Mouse (Mus musculus): ENCODE data around the gene Hrg. TPM values are rescaled to one million over a fixed set of nuclear protein-coding genes. Genes with fewer than 3 reads are reported as not detected.

Gene Hrg
- 0.19 TPM in 1 of 2 replicates, not detected in the other for polyA plus RNA-seq (2014; fragmentation: Nextera tagmentation; extraction: Ambion mirVana)

DNA sequence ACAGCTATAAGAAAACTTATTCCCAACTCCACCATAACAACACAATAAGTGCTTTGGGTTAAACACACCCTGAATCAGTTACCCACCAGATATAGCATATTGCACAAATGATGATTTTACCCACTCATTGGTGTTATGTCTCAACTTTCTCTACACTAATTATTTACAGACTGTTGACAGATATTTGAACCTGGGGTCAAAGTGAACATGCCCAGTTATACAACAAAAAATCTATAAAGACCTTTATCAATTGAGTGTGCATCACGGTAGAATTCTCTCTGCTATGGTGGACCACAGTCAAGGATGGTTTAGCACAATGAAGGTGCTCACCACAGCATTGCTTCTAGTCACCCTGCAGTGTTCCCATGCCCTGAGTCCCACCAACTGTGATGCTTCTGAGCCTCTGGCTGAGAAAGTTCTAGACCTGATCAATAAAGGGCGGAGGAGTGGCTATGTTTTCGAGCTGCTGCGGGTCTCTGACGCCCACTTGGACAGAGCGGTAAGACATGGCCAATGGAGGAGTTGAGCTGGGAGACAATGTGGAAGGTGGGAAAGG, at the start of gene Hrg:
Gene Hrg (plus strand): TSS at position 233 of the 556 bp plus-strand sequence.
- DNase-seq (ENCODE audit: low spot score) (no peak), ATAC-seq (ENCODE audit: insufficient read depth, low FRiP score, low TSS enrichment) (no peak)
- Histone ChIP-seq H3K36me3 (ENCODE audit: control insufficient read depth, insufficient read depth, low read length) (no peaks in the 10 kb centered on the region), H3K27me3 (ENCODE audit: control insufficient read depth, insufficient read depth, low read length) (no peaks in the 10 kb centered on the region), H3K4me2 (ENCODE audit: low read depth) (no peak within 1 kb of the TSS), H3K9me3 (ENCODE audit: control insufficient read depth, low read length) (no peaks in the 10 kb centered on the region), H3K4me1 (ENCODE audit: control insufficient read depth, insufficient read depth, low read length) (0 out of 2 replicates have a peak, but pooled peaks cover 4% of the 10 kb centered on the region), H3K27ac (ENCODE audit: low read depth, low read length) (no peak within 1 kb of the TSS), H3K9ac (ENCODE audit: low read length) (no peak within 1 kb of the TSS), H3K4me3 (ENCODE audit: low read depth, low read length) (no peak within 1 kb of the TSS)
- 95% methylated on average over 6 of the region's 6 CpGs for WGBS

DNA sequence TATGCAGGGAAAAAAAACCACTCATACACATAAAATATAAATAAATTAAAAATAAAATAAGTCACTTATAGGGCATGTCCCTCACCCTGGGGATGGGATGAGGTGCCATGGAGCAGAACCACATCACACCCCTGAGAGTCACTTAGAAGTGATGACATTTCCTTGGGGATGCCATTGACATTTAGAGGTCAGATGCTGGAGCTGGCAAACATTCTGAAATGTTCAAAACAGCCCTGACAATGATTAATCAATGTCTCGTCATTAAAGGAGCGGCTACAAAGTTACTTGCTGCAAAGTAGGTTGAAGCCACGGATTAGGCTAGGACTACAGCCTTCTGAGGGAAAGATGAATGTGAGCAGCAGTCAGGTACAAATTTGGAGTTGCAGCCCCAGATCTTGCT, 49.5 kb upstream of the Hrg start:
- no peak overlapping the region for H3K4me3 ChIP-seq (ENCODE audit: low read depth, low read length)
- WGBS = 83% methylated on average over 3 of the region's 3 CpGs
- no peaks in the 10 kb centered on the region for H3K36me3 ChIP-seq (ENCODE audit: control insufficient read depth, insufficient read depth, low read length)
- no peak overlapping the region for H3K27ac ChIP-seq (ENCODE audit: low read depth, low read length)
- no peaks in the 10 kb centered on the region for H3K4me1 ChIP-seq (ENCODE audit: control insufficient read depth, insufficient read depth, low read length)
- no peak for ATAC-seq (ENCODE audit: insufficient read depth, low FRiP score, low TSS enrichment)
- DNase-seq (ENCODE audit: low spot score) = no peak
- H3K4me2 ChIP-seq (ENCODE audit: low read depth) = no peak overlapping the region
- H3K27me3 ChIP-seq (ENCODE audit: control insufficient read depth, insufficient read depth, low read length) = no peaks in the 10 kb centered on the region
- no peaks in the 10 kb centered on the region for H3K9me3 ChIP-seq (ENCODE audit: control insufficient read depth, low read length)
- no peak overlapping the region for H3K9ac ChIP-seq (ENCODE audit: low read length)

DNA sequence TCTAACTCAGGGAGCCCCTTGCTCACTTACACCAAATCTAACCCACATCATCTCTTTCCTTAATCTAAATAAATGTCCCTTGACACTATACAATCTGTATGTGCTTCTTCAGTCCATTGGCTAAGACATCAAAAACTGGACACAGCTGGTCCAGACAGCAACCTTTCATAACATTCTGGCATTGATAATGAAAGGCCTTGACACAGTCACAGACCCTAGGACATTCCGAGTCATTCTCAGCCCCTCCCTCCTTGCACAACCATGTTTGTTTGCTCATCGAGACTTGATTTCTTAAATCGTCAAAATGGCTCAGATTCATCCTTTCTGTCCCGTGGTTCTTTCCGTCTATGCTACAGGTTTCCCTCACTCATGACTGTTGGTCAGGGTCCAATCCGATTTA, 41.6 kb upstream of the Hrg start:
- 89% methylated on average over 6 of the region's 6 CpGs for WGBS
- H3K27me3 ChIP-seq (ENCODE audit: control insufficient read depth, insufficient read depth, low read length) = no peaks in the 10 kb centered on the region
- no peaks in the 10 kb centered on the region for H3K36me3 ChIP-seq (ENCODE audit: control insufficient read depth, insufficient read depth, low read length)
- no peak overlapping the region for H3K4me3 ChIP-seq (ENCODE audit: low read depth, low read length)
- no peak for DNase-seq (ENCODE audit: low spot score)
- no peak overlapping the region for H3K4me2 ChIP-seq (ENCODE audit: low read depth)
- H3K9ac ChIP-seq (ENCODE audit: low read length) = no peak overlapping the region
- H3K4me1 ChIP-seq (ENCODE audit: control insufficient read depth, insufficient read depth, low read length) = no peaks in the 10 kb centered on the region
- H3K27ac ChIP-seq (ENCODE audit: low read depth, low read length) = no peak overlapping the region
- no peak for ATAC-seq (ENCODE audit: insufficient read depth, low FRiP score, low TSS enrichment)
- no peaks in the 10 kb centered on the region for H3K9me3 ChIP-seq (ENCODE audit: control insufficient read depth, low read length)

GRCm38 (mm10) chr16:22911986-22912385, 38.9 kb upstream of the Hrg start:
- no peak for ATAC-seq (ENCODE audit: insufficient read depth, low FRiP score, low TSS enrichment)
- 79% methylated on average over 3 of the region's 3 CpGs for WGBS

GRCm38 (mm10) chr16:22912886-22913285, 38.0 kb upstream of the Hrg start:
- Histone ChIP-seq H3K4me3 (ENCODE audit: low read depth, low read length) (no peak overlapping the region), H3K9me3 (ENCODE audit: control insufficient read depth, low read length) (no peaks in the 10 kb centered on the region), H3K36me3 (ENCODE audit: control insufficient read depth, insufficient read depth, low read length) (no peaks in the 10 kb centered on the region), H3K4me1 (ENCODE audit: control insufficient read depth, insufficient read depth, low read length) (no peaks in the 10 kb centered on the region), H3K9ac (ENCODE audit: low read length) (no peak overlapping the region), H3K4me2 (ENCODE audit: low read depth) (no peak overlapping the region), H3K27ac (ENCODE audit: low read depth, low read length) (no peak overlapping the region), H3K27me3 (ENCODE audit: control insufficient read depth, insufficient read depth, low read length) (no peaks in the 10 kb centered on the region)
- 83% methylated on average over 6 of the region's 6 CpGs for WGBS
- ATAC-seq (ENCODE audit: insufficient read depth, low FRiP score, low TSS enrichment) = no peak
- DNase-seq (ENCODE audit: low spot score) = no peak

More at GRCm38 (mm10) chr16:22911986-22912385, 38.9 kb upstream of the Hrg start:
- no peaks in the 10 kb centered on the region for H3K9me3 ChIP-seq (ENCODE audit: control insufficient read depth, low read length)
- no peak overlapping the region for H3K4me3 ChIP-seq (ENCODE audit: low read depth, low read length)
- no peak overlapping the region for H3K9ac ChIP-seq (ENCODE audit: low read length)
- no peaks in the 10 kb centered on the region for H3K4me1 ChIP-seq (ENCODE audit: control insufficient read depth, insufficient read depth, low read length)
- H3K27me3 ChIP-seq (ENCODE audit: control insufficient read depth, insufficient read depth, low read length) = no peaks in the 10 kb centered on the region
- H3K27ac ChIP-seq (ENCODE audit: low read depth, low read length) = no peak overlapping the region
- DNase-seq (ENCODE audit: low spot score) = no peak
- no peaks in the 10 kb centered on the region for H3K36me3 ChIP-seq (ENCODE audit: control insufficient read depth, insufficient read depth, low read length)
- H3K4me2 ChIP-seq (ENCODE audit: low read depth) = no peak overlapping the region

DNA sequence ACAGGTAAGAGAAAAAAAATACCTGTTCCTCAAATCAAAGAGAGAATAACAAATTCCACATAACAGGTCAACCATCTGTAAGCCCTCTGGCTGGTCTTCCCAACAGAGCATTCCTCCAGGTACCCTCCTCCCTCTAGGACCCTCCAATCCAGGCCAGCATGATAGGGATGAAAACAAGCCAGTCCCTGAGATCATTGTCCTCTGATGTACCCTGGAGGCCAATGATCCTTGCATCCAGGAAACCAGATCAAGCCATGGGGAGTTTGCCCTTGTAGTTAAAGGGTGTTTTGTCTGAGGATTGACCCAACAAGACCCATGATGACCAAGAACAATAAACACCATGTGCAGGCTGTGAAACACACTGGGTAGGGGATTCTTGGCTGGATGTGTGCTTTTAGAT, 36.6 kb upstream of the Hrg start:
- DNase-seq (ENCODE audit: low spot score) = no peak
- no peaks in the 10 kb centered on the region for H3K27me3 ChIP-seq (ENCODE audit: control insufficient read depth, insufficient read depth, low read length)

GRCm38 (mm10) chr16:22918034-22918433, 32.8 kb upstream of the Hrg start, which contains the start of gene Fetub:
TSS of gene Fetub (plus strand) at chr16:22918334.
- no peak within 1 kb of the TSS for H3K4me3 ChIP-seq (ENCODE audit: low read depth, low read length)
- no peak within 1 kb of the TSS for H3K9ac ChIP-seq (ENCODE audit: low read length)
- ATAC-seq (ENCODE audit: insufficient read depth, low FRiP score, low TSS enrichment) (no peak), DNase-seq (ENCODE audit: low spot score) (no peak)
- no peaks in the 10 kb centered on the region for H3K9me3 ChIP-seq (ENCODE audit: control insufficient read depth, low read length)
- 91% methylated on average over 5 of the region's 5 CpGs for WGBS
- no peaks in the 10 kb centered on the region for H3K36me3 ChIP-seq (ENCODE audit: control insufficient read depth, insufficient read depth, low read length)
- no peak within 1 kb of the TSS for H3K4me2 ChIP-seq (ENCODE audit: low read depth)
- no peaks in the 10 kb centered on the region for H3K27me3 ChIP-seq (ENCODE audit: control insufficient read depth, insufficient read depth, low read length)
- no peaks in the 10 kb centered on the region for H3K4me1 ChIP-seq (ENCODE audit: control insufficient read depth, insufficient read depth, low read length)
- H3K27ac ChIP-seq (ENCODE audit: low read depth, low read length) = no peak within 1 kb of the TSS

More for the DNA sequence above, 36.6 kb upstream of the Hrg start:
- Histone ChIP-seq H3K4me2 (ENCODE audit: low read depth) (no peak overlapping the region), H3K9ac (ENCODE audit: low read length) (no peak overlapping the region), H3K27ac (ENCODE audit: low read depth, low read length) (no peak overlapping the region), H3K36me3 (ENCODE audit: control insufficient read depth, insufficient read depth, low read length) (no peaks in the 10 kb centered on the region), H3K4me3 (ENCODE audit: low read depth, low read length) (no peak overlapping the region), H3K4me1 (ENCODE audit: control insufficient read depth, insufficient read depth, low read length) (no peaks in the 10 kb centered on the region), H3K9me3 (ENCODE audit: control insufficient read depth, low read length) (no peaks in the 10 kb centered on the region)
- ATAC-seq (ENCODE audit: insufficient read depth, low FRiP score, low TSS enrichment) = no peak

DNA sequence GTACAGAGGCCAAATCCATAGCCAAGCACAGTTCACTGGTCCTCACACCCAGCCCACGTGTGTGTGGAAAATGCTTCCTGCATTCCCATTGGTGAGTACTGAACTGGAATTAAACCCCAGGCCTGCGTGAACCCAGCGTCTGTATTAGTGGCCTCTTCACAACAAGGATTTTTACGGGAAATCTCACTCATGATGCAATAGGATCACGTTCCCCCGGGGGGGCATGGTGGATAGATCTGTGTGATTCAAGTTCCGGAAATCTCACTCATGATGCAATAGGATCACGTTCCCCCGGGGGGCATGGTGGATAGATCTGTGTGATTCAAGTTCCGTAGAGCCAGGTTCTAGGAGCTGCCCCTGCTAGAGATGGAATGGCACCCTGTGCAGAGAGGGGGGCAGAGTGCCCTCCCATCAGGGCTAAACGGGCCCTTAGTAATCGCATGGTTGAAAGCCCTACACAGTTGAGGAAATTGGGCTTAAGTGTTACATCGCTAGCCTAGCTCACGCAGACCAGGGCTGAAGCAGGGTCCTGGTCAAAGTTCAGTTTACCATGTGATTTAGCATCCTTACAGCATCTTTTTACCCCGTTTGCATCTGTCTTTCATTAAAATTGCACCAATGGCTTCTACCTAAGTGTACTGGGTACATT, 32.1 kb upstream of the Hrg start:
- Histone ChIP-seq H3K4me1 (ENCODE audit: control insufficient read depth, insufficient read depth, low read length) (no peaks in the 10 kb centered on the region), H3K27ac (ENCODE audit: low read depth, low read length) (no peak overlapping the region), H3K4me2 (ENCODE audit: low read depth) (no peak overlapping the region), H3K36me3 (ENCODE audit: control insufficient read depth, insufficient read depth, low read length) (no peaks in the 10 kb centered on the region), H3K9me3 (ENCODE audit: control insufficient read depth, low read length) (no peaks in the 10 kb centered on the region), H3K4me3 (ENCODE audit: low read depth, low read length) (no peak overlapping the region), H3K9ac (ENCODE audit: low read length) (no peak overlapping the region), H3K27me3 (ENCODE audit: control insufficient read depth, insufficient read depth, low read length) (no peaks in the 10 kb centered on the region)
- WGBS = 81% methylated on average over 15 of the region's 15 CpGs
- ATAC-seq (ENCODE audit: insufficient read depth, low FRiP score, low TSS enrichment) = no peak
- DNase-seq (ENCODE audit: low spot score) = no peak

Data from neural tube, embryonic 11.5 days (tissue).